Mouse (Mus musculus): ENCODE measurements at regions not wholly inside any gene's neighbourhood (a gene's known extent, or its start where the extent isn't known, plus 50 kb on each side); places are given as distances from the start of the nearest gene placed in this dataset.

GRCm38 (mm10) chrX:12286910-12287522 lies 126.9 kb upstream of the Bcor start:
- peak; percentile 20 for TF ChIP-seq CTCF (IDR thresholded peaks at IDR 0.05)
- TF ChIP-seq EP300 (IDR thresholded peaks at IDR 0.05) = no peak
